Mouse (Mus musculus) liver, embryonic 16.5 days (tissue): ENCODE measurements around the gene Armcx1. TPM values are rescaled to one million over a fixed set of nuclear protein-coding genes. Genes with fewer than 3 reads are reported as not detected.
"Not testable (repeated sequence)": the region's sequence is repeated elsewhere in the genome, so short reads cannot be mapped to it uniquely, and the experiment has no call there.

Source experiments
- ATAC-seq: fragments of 200-750 bp; cut with Nextera tagmentation; 2 replicates; pipeline ENCODE4 v1.8.0; 2017; ENCODE audit warnings: low read depth, mild to moderate bottlenecking, moderate number of reproducible peaks, moderate library complexity
- H3K27ac ChIP-seq: fragments of 300-500 bp; sonication (generic); 2 replicates; pipeline ENCODE4 v1.5.1; 2014; ENCODE audit warnings: mild to moderate bottlenecking, low read length
- H3K27me3 ChIP-seq: fragments of 300-500 bp; sonication (generic); 2 replicates; pipeline ENCODE4 v1.6.1; 2014; ENCODE audit warnings: low read depth, low read length, mixed read lengths; ENCODE audit not compliant: control insufficient read depth, insufficient read depth
- H3K36me3 ChIP-seq: fragments of 300-500 bp; sonication (generic); 2 replicates; pipeline ENCODE4 v1.6.1; 2014; ENCODE audit warnings: mild to moderate bottlenecking; ENCODE audit not compliant: control insufficient read depth, insufficient read depth
- H3K4me1 ChIP-seq: fragments of 300-500 bp; sonication (generic); 2 replicates; pipeline ENCODE4 v1.6.1; 2014; ENCODE audit warnings: low read depth, low read length, mixed read lengths; ENCODE audit not compliant: control insufficient read depth
- H3K4me2 ChIP-seq: fragments of 300-500 bp; sonication (generic); 2 replicates; pipeline ENCODE4 v1.6.1; 2014; ENCODE audit warnings: low read depth, low read length, mixed read lengths
- H3K4me3 ChIP-seq: fragments of 300-500 bp; sonication (generic); 2 replicates; pipeline ENCODE4 v1.5.1; 2014; ENCODE audit warnings: low read depth, mild to moderate bottlenecking, low read length
- H3K9ac ChIP-seq: fragments of 300-500 bp; sonication (generic); 2 replicates; pipeline ENCODE4 v1.6.1; 2014; ENCODE audit warnings: low read depth, low read length
- H3K9me3 ChIP-seq: fragments of 300-500 bp; sonication (generic); replicated peaks from 2 replicates; pipeline ENCODE4 v1.6.1; 2016; ENCODE audit warnings: low read length; ENCODE audit not compliant: control insufficient read depth
- whole genome bisulfite sequencing: fragments of 180-500 bp; shearing (Covaris S2); extraction: QIAGEN DNeasy Blood & Tissue Kit; methylation state at CpG from one replicate; pipeline ENCODE4 v1.1.7; 2014; ENCODE audit not compliant: insufficient replicate concordance; 5-methylcytosine and 5-hydroxymethylcytosine counted together
- polyA plus RNA-seq: library from polyadenylated mRNA; unstranded; fragments of >200 nt; fragmentation: Nextera tagmentation; extraction: Ambion mirVana; gene quantifications from 2 replicates; pipeline ENCODE4 v1.2.1, GENCODE M21; 2015

The Armcx1 gene
- polyA plus RNA-seq, 1 experiment from 2014 or later: 5.1 TPM

DNA sequence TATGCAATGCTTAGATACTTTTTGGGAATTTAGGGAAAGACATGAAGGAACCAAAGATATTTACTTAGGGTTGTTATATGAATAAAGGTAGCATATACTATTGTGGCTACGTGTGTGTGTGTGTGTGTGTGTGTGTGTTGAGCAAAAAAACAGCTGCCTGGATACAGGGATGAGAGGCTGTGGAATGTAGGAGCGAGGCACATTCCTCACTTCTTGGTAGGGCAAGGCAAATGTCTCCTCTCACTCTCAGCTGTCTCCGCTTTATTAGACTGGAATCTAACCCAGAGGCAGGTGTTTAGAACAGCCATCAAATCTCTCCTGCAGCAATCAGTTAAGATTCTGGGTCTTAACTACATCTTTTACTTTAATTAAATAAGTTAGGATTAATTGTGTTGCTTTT, 900 bp upstream of the Armcx1 start:
- no peaks in the 10 kb centered on the region for H3K36me3 ChIP-seq
- H3K4me2 ChIP-seq: no peak overlapping the region
- no peak for ATAC-seq
- H3K9ac ChIP-seq: no peak overlapping the region
- WGBS: 55% methylated on average over 3 of the region's 3 CpGs
- no peaks in the 10 kb centered on the region for H3K9me3 ChIP-seq
- no peaks in the 10 kb centered on the region for H3K4me1 ChIP-seq
- H3K27ac ChIP-seq: no peak overlapping the region
- H3K4me3 ChIP-seq: no peak overlapping the region
- no peaks in the 10 kb centered on the region for H3K27me3 ChIP-seq

GRCm38 (mm10) chrX:134718524-134718923, 761 bp downstream of the Armcx1 start:
- H3K36me3 ChIP-seq: no peaks in the 10 kb centered on the region
- H3K9me3 ChIP-seq: no peaks in the 10 kb centered on the region
- peak overlapping the region; percentile 39; the same call in 1 of the 2 replicates for H3K9ac ChIP-seq
- H3K4me3 ChIP-seq: peak overlapping the region; percentile 56
- no peaks in the 10 kb centered on the region for H3K27me3 ChIP-seq
- peak overlapping the region; percentile 75 for H3K4me2 ChIP-seq
- 20% methylated on average over 14 of the region's 14 CpGs for WGBS
- peak overlapping the region; percentile 41; the same call in 1 of the 2 replicates for H3K27ac ChIP-seq
- H3K4me1 ChIP-seq: no peaks in the 10 kb centered on the region
- peak; percentile 56; the same call in 1 of the 2 replicates for ATAC-seq

DNA sequence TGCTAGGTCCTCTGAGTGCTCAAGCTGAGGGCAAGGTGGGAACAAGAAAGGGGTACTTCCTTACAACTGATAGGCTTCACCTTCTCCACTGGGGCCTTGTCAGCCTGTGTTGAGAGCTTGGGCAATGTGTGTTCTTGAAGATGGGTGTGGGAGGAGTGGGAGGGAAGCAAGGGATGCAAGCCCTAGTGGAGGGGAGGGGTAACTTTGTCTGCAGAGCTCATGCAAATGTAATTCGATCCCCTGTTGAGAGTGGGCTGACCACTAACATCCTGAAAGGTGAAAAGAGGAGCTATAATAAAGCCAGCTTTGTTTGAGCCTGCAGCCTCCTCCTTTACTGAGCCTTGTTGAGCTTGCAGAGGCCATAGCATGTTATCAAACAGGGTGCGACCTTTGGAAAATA, 6.0 kb downstream of the Armcx1 start:
- not testable (repeated sequence) for ATAC-seq

GRCm38 (mm10) chrX:134729778-134730177, 12.0 kb downstream of the Armcx1 start:
- H3K4me2 ChIP-seq: no peak overlapping the region
- no peak overlapping the region for H3K9ac ChIP-seq
- H3K27ac ChIP-seq: no peak overlapping the region
- 38% methylated on average over 4 of the region's 4 CpGs for WGBS
- no peaks in the 10 kb centered on the region for H3K9me3 ChIP-seq
- peaks cover 2% of the 10 kb centered on the region; the same call in 1 of the 2 replicates for H3K27me3 ChIP-seq
- no peaks in the 10 kb centered on the region for H3K36me3 ChIP-seq
- no peaks in the 10 kb centered on the region for H3K4me1 ChIP-seq
- ATAC-seq: no peak
- no peak overlapping the region for H3K4me3 ChIP-seq

More for the DNA sequence above, 6.0 kb downstream of the Armcx1 start:
- not testable (repeated sequence) for H3K36me3 ChIP-seq, H3K4me3 ChIP-seq, H3K27me3 ChIP-seq, H3K4me1 ChIP-seq, H3K4me2 ChIP-seq, H3K9ac ChIP-seq, H3K27ac ChIP-seq, H3K9me3 ChIP-seq
- WGBS: 44% methylated on average over 1 of the region's 2 CpGs

GRCm38 (mm10) chrX:134737796-134738195, 20.0 kb downstream of the Armcx1 start:
- no peak overlapping the region for H3K4me3 ChIP-seq
- no peak overlapping the region for H3K4me2 ChIP-seq
- WGBS: 78% methylated on average over 1 of the region's 1 CpGs

GRCm38 (mm10) chrX:134739160-134739559, 21.4 kb downstream of the Armcx1 start:
- 33% methylated on average over 4 of the region's 4 CpGs for WGBS
- Histone ChIP-seq H3K36me3 (no peaks in the 10 kb centered on the region), H3K4me1 (no peaks in the 10 kb centered on the region), H3K4me3 (no peak overlapping the region), H3K4me2 (no peak overlapping the region), H3K9ac (no peak overlapping the region), H3K27ac (no peak overlapping the region), H3K9me3 (no peaks in the 10 kb centered on the region), H3K27me3 (no peaks in the 10 kb centered on the region; the same call in 1 of the 2 replicates)
- ATAC-seq: 0 out of 2 replicates have a peak, but pooled peaks have one; percentile 21

More at GRCm38 (mm10) chrX:134737796-134738195, 20.0 kb downstream of the Armcx1 start:
- no peaks in the 10 kb centered on the region; the same call in 1 of the 2 replicates for H3K27me3 ChIP-seq
- H3K9ac ChIP-seq: no peak overlapping the region
- no peaks in the 10 kb centered on the region for H3K4me1 ChIP-seq
- H3K36me3 ChIP-seq: no peaks in the 10 kb centered on the region
- ATAC-seq: peak; percentile 47
- no peak overlapping the region for H3K27ac ChIP-seq
- H3K9me3 ChIP-seq: no peaks in the 10 kb centered on the region

GRCm38 (mm10) chrX:134741862-134742261, 24.1 kb downstream of the Armcx1 start:
- H3K27ac ChIP-seq: no peak overlapping the region
- no peak overlapping the region for H3K4me3 ChIP-seq
- no peak overlapping the region for H3K4me2 ChIP-seq
- 45% methylated on average over 5 of the region's 5 CpGs for WGBS
- no peaks in the 10 kb centered on the region for H3K9me3 ChIP-seq
- H3K36me3 ChIP-seq: no peaks in the 10 kb centered on the region
- H3K9ac ChIP-seq: no peak overlapping the region
- no peak for ATAC-seq
- no peaks in the 10 kb centered on the region for H3K4me1 ChIP-seq
- H3K27me3 ChIP-seq: no peaks in the 10 kb centered on the region

DNA sequence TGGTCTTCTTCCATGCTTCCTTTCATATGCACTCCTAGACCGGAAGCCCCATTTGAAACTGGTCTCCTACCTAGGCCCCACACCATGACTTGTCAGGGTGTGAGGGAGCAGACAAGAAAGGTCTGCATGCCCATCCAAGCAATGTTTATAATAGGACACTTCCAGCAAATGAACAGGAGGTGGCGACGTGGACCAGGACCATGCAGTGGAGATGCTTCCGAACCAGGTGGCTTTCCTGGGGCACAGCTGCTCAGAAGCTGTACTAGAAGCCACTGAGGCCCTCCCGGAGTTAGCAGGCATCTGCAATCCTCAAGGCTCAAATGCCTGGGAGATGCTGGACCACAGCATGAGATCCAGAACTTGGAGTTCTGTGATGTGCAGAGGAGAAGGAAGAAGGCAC, 28.7 kb downstream of the Armcx1 start:
- WGBS: 32% methylated on average over 5 of the region's 5 CpGs
- Histone ChIP-seq H3K27ac (no peak overlapping the region), H3K36me3 (no peaks in the 10 kb centered on the region), H3K27me3 (no peaks in the 10 kb centered on the region), H3K4me2 (no peak overlapping the region), H3K4me3 (no peak overlapping the region), H3K9me3 (no peaks in the 10 kb centered on the region), H3K4me1 (no peaks in the 10 kb centered on the region; the same call in 1 of the 2 replicates), H3K9ac (no peak overlapping the region)
- ATAC-seq: no peak

DNA sequence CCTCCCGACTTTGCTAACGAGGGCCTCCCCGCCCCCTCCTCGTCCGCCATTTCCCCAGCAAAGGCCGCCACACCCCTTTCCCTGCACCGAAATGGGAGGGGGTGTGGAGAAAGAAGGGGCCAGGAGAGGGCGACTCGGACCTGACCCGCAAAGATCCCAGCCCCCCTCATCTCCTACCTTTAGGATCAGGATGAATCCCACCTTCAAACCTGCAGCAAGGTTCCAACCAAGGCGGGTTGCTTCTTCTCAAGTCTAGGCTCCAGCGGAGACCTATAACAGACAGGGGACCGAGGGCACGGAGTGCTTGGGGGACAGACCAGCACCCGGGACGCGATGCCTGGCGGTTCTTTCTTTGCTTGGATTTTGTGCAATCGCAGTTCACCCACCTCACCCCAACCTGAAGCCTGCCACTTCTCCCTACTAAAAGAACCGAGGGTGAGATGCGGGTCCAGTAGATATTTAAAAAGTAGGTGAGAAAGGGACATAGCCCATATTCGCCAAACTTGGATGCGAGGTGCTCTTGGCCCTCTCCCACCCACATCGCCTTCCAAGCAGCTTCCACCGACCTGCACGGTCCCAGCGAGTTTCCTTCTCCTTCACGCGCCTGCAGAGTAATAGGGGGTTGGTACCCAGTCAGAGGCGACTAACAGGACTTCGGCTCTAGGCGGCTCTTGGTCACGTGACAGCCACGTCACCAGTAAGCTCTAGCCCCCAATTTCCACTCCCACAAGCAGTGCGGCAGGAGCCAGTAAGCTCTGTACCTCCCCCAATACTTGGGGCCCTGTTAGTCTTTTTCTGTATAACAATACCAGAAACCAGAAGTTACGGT, 33.2 kb downstream of the Armcx1 start, which contains the start of gene Armcx6:
Gene Armcx6 (minus strand): TSS at position 654 of the 829 bp plus-strand sequence.
- no peak within 1 kb of the TSS for H3K27ac ChIP-seq
- H3K4me1 ChIP-seq: no peaks in the 10 kb centered on the region; the same call in 1 of the 2 replicates
- H3K9me3 ChIP-seq: no peaks in the 10 kb centered on the region
- H3K9ac ChIP-seq: peak within 1 kb of the TSS; percentile 43
- 20% methylated on average over 36 of the region's 36 CpGs for WGBS
- peak within 1 kb of the TSS; percentile 60 for H3K4me3 ChIP-seq
- peaks cover 2% of the 10 kb centered on the region; the same call in 1 of the 2 replicates for H3K27me3 ChIP-seq
- ATAC-seq: peak; percentile 91
- H3K4me2 ChIP-seq: peak within 1 kb of the TSS; percentile 82
- no peaks in the 10 kb centered on the region for H3K36me3 ChIP-seq
